In the genomic region with DNA sequence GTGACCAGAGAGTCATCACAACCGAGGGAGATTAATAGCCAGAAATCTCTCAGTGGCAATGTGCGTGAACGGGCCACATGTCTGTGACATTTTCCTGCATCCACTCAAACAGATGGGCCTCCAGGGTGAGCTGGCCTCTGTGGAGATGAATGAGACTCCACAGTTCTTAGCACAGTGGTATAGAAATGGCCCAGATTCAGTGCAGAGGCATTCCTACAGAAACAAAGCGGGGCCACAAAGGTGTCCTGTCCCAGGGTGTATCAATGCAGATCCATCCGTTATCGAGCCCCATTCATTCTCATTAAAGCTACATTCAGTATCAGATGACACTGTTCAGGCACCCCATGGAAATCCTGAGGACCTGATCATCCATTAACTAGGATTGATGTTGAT, we compare ENCODE assay signal across 9 mouse cellular contexts. TPM values are rescaled to one million over a fixed set of nuclear protein-coding genes. Genes with fewer than 3 reads are reported as not detected.
DNase-seq lines count a peak whose midpoint lies in the region; ATAC-seq and TF ChIP-seq lines count a peak whose summit lies in the region.
"Had no signal": no experiment of that assay in that cellular context is flagged by ENCODE, and none has a peak within 500 bp of the region (broad histone marks: within the 10 kb centered on the region; RNA-seq: fewer than 3 reads in every experiment).

No protein-coding gene starts in this region.

- H3K4me1 ChIP-seq in embryonic facial prominence, embryonic 11.5 days (ENCODE audit: control insufficient read depth, insufficient read depth, low read length): no peaks in the 10 kb centered on the region
- H3K4me1 ChIP-seq in hindbrain, postnatal 0 days (ENCODE audit: insufficient read depth, low read length): no peaks in the 10 kb centered on the region

- DNase-seq in cerebellum, adult 18-20 months: peak; percentile 10
- peak; percentile 4 for DNase-seq in cerebellum, adult 8-10 months
- DNase-seq in embryonic facial prominence, embryonic 11.5 days (ENCODE audit: low spot score): no peak
- DNase-seq in hindbrain, postnatal 0 days (ENCODE audit: low spot score): peak; percentile 7
- no peak for DNase-seq in kidney, adult 18-20 months
- no peak for DNase-seq in spleen, postnatal 10 days (ENCODE audit: low spot score in 2 of 2)
- DNase-seq in right cerebral cortex, adult 2 months (ENCODE audit: low spot score in 2 of 2): no peak
- DNase-seq: lung, adult 2 months had no signal

- no peak overlapping the region for H3K9ac ChIP-seq in embryonic facial prominence, embryonic 11.5 days (replicated peaks; ENCODE audit: low read length)
- H3K9ac ChIP-seq in hindbrain, postnatal 0 days (replicated peaks; ENCODE audit: low read length): no peak overlapping the region
- H3K9ac ChIP-seq: embryonic facial prominence, embryonic 12.5 days had no signal

- H3K9me3 ChIP-seq in embryonic facial prominence, embryonic 11.5 days (replicated peaks; ENCODE audit: control insufficient read depth, low read length): no peaks in the 10 kb centered on the region
- H3K9me3 ChIP-seq in hindbrain, postnatal 0 days (ENCODE audit: low read length): no peaks in the 10 kb centered on the region
- H3K9me3 ChIP-seq: embryonic facial prominence, embryonic 12.5 days had no signal

- 69% methylated on average over 6 of the region's 6 CpGs for WGBS in embryonic facial prominence, embryonic 11.5 days
- WGBS in hindbrain, postnatal 0 days: 38% methylated on average over 6 of the region's 6 CpGs

- no peak overlapping the region for H3K4me3 ChIP-seq in embryonic facial prominence, embryonic 11.5 days (ENCODE audit: low read depth, low read length)
- no peak overlapping the region for H3K4me3 ChIP-seq in hindbrain, postnatal 0 days (ENCODE audit: low read length)
- H3K4me3 ChIP-seq: embryonic facial prominence, embryonic 12.5 days had no signal

- TF ChIP-seq CTCF in hindbrain, postnatal 0 days (IDR thresholded peaks at IDR 0.05; ENCODE audit: low read depth): no peak

- no peaks in the 10 kb centered on the region for H3K36me3 ChIP-seq in embryonic facial prominence, embryonic 11.5 days (replicated peaks; ENCODE audit: control insufficient read depth, insufficient read depth, low read depth, low read length)
- H3K36me3 ChIP-seq in hindbrain, postnatal 0 days (ENCODE audit: insufficient read depth, low read length): no peaks in the 10 kb centered on the region
- H3K36me3 ChIP-seq: embryonic facial prominence, embryonic 12.5 days had no signal

- H3K27ac ChIP-seq in embryonic facial prominence, embryonic 11.5 days (replicated peaks; ENCODE audit: low read depth, low read length): no peak overlapping the region
- no peak overlapping the region for H3K27ac ChIP-seq in hindbrain, postnatal 0 days
- H3K27ac ChIP-seq: embryonic facial prominence, embryonic 12.5 days had no signal

- ATAC-seq in embryonic facial prominence, embryonic 11.5 days (replicated peaks; ENCODE audit: insufficient number of reproducible peaks, low FRiP score, low TSS enrichment, low read depth): 0 out of 2 replicates have a peak, but pooled peaks have one; percentile 44
- 0 out of 2 replicates have a peak, but pooled peaks have one; percentile 56 for ATAC-seq in hindbrain, postnatal 0 days

- no peaks in the 10 kb centered on the region for H3K27me3 ChIP-seq in embryonic facial prominence, embryonic 11.5 days (ENCODE audit: control insufficient read depth, insufficient read depth, low read length)
- no peaks in the 10 kb centered on the region for H3K27me3 ChIP-seq in hindbrain, postnatal 0 days (ENCODE audit: insufficient read depth, low read length)
- H3K27me3 ChIP-seq: embryonic facial prominence, embryonic 12.5 days had no signal

- H3K4me2 ChIP-seq in embryonic facial prominence, embryonic 11.5 days (ENCODE audit: low read depth, low read length): no peak overlapping the region
- no peak overlapping the region for H3K4me2 ChIP-seq in hindbrain, postnatal 0 days (ENCODE audit: low read depth, low read length)
- H3K4me2 ChIP-seq: embryonic facial prominence, embryonic 12.5 days had no signal

RNA-seq across cellular contexts. Expression of a gene that starts 22.6 kb away (rescaled TPM):
- 35.5 and 40.2 TPM in 2 replicates for polyA plus RNA-seq in embryonic facial prominence, embryonic 11.5 days (2014; fragmentation: Nextera tagmentation; extraction: Ambion mirVana)
- total RNA-seq in hindbrain, postnatal 0 days (2014; rRNA removed): 13.7 and 18.0 TPM in 2 replicates
- 9.6 and 9.7 TPM in 2 replicates for polyA plus RNA-seq in hindbrain, postnatal 0 days (2015; fragmentation: Nextera tagmentation; extraction: Ambion mirVana)

Comparison
In these comparisons a context has a peak if more than half of its experiments do, and no peak if none do; other contexts are left out.
1. DNase-seq: peak in cerebellum, adult 18-20 months (2 of 2), cerebellum, adult 8-10 months (single experiment) and hindbrain, postnatal 0 days (single experiment); none in embryonic facial prominence, embryonic 11.5 days (single experiment), kidney, adult 18-20 months (single experiment), spleen, postnatal 10 days (0 of 2) and right cerebral cortex, adult 2 months (0 of 2).